Mouse (Mus musculus) limb, embryonic 14.5 days (tissue): Measurements from ENCODE around the gene Olfr802. TPM values are rescaled to one million over a fixed set of nuclear protein-coding genes. Genes with fewer than 3 reads are reported as not detected.

Experiments
- ATAC-seq: fragments of 200-750 bp; cut with Nextera tagmentation; 2 replicates; pipeline ENCODE4 v1.8.0; 2017; ENCODE audit warnings: low read depth, moderate number of reproducible peaks, moderate TSS enrichment; ENCODE audit not compliant: low FRiP score
- DNase-seq: peaks from one replicate; pipeline ENCODE4 v3.0.0-alpha.2; 2015; ENCODE audit warnings: low spot score
- H3K27ac ChIP-seq: fragments of 300-500 bp; sonication (generic); replicated peaks from 2 replicates; pipeline ENCODE4 v1.5.1; 2014; ENCODE audit warnings: low read depth, mild to moderate bottlenecking, low read length, moderate library complexity, mixed read lengths
- H3K27me3 ChIP-seq: fragments of 300-500 bp; sonication (generic); 2 replicates; pipeline ENCODE4 v1.6.1; 2014; ENCODE audit warnings: low read length, mixed read lengths; ENCODE audit not compliant: control insufficient read depth, insufficient read depth
- H3K36me3 ChIP-seq: fragments of 300-500 bp; sonication (generic); 2 replicates; pipeline ENCODE4 v1.6.1; 2014; ENCODE audit warnings: mild to moderate bottlenecking, low read length, moderate library complexity, mixed read lengths; ENCODE audit not compliant: control insufficient read depth, insufficient read depth
- H3K4me1 ChIP-seq: fragments of 300-500 bp; sonication (generic); 2 replicates; pipeline ENCODE4 v1.6.1; 2014; ENCODE audit warnings: antibody characterized with exemption, low read length, mixed read lengths; ENCODE audit not compliant: control insufficient read depth, insufficient read depth
- H3K4me2 ChIP-seq: fragments of 300-500 bp; sonication (generic); replicated peaks from 2 replicates; pipeline ENCODE4 v1.6.1; 2014; ENCODE audit warnings: low read depth, mild to moderate bottlenecking, low read length, moderate library complexity; ENCODE audit not compliant: severe bottlenecking
- H3K4me3 ChIP-seq: fragments of 300-500 bp; sonication (generic); replicated peaks from 2 replicates; pipeline ENCODE4 v1.5.1; 2014; ENCODE audit warnings: low read length
- H3K9ac ChIP-seq: fragments of 300-500 bp; sonication (generic); 2 replicates; pipeline ENCODE4 v1.6.1; 2014; ENCODE audit warnings: mild to moderate bottlenecking, low read depth, low read length, moderate library complexity; ENCODE audit not compliant: severe bottlenecking
- H3K9me3 ChIP-seq: fragments of 300-500 bp; sonication (generic); 2 replicates; pipeline ENCODE4 v1.6.1; 2016; ENCODE audit warnings: low read length; ENCODE audit not compliant: control insufficient read depth
- POLR2A ChIP-seq: fragments of 200-500 bp; IDR thresholded peaks from 2 replicates; pipeline ENCODE4 v1.8.0; 2012; ENCODE audit warnings: inconsistent platforms, mild to moderate bottlenecking, moderate library complexity, borderline replicate concordance; ENCODE audit not compliant: insufficient read depth, insufficient read length; ENCODE audit errors: extremely low read depth
- WGBS: fragments of 180-500 bp; shearing (Covaris S2); extraction: QIAGEN DNeasy Blood & Tissue Kit; methylation state at CpG from one replicate; pipeline ENCODE4 v1.1.7; 2014; 5-methylcytosine and 5-hydroxymethylcytosine counted together
- polyA plus RNA-seq, 2 experiments: library from polyadenylated mRNA; depleted of rRNA in 1 of 2; stranded (reverse) in 1 of 2; unstranded in 1 of 2; fragments of >200 nt; fragmentation: Nextera tagmentation in 1 of 2; extraction: Ambion mirVana in 1 of 2; gene quantifications; 2 replicates each; pipeline versions ENCODE4 v1.2.1 to v1.2.3; 2012 to 2014

Olfr802 gene
- polyA plus RNA-seq (2012; rRNA removed) (not detected in 2 replicates), polyA plus RNA-seq (2014; fragmentation: Nextera tagmentation; extraction: Ambion mirVana) (not detected in 2 replicates)

GRCm38 (mm10) chr10:129688069-129688468 lies at the start of gene Olfr802:
Gene Olfr802 (minus strand): TSS chr10:129688169.
- no peaks in the 10 kb centered on the region for H3K9me3 ChIP-seq
- no peaks in the 10 kb centered on the region for H3K36me3 ChIP-seq
- no peaks in the 10 kb centered on the region for H3K4me1 ChIP-seq
- H3K9ac ChIP-seq = no peak within 1 kb of the TSS
- no peak within 1 kb of the TSS for H3K4me2 ChIP-seq
- no peak for ATAC-seq
- no peak within 1 kb of the TSS for H3K4me3 ChIP-seq
- no peak for TF ChIP-seq POLR2A
- WGBS = 70% methylated on average over 1 of the region's 1 CpGs
- DNase-seq = no peak
- H3K27me3 ChIP-seq = no peaks in the 10 kb centered on the region
- no peak within 1 kb of the TSS for H3K27ac ChIP-seq

- WGBS = 91% methylated on average over 2 of the region's 2 CpGs
- no peak within 1 kb of the TSS for H3K9ac ChIP-seq
- DNase-seq (no peak), ATAC-seq (no peak)
- H3K4me2 ChIP-seq = no peak within 1 kb of the TSS
- no peaks in the 10 kb centered on the region for H3K4me1 ChIP-seq
- H3K27me3 ChIP-seq = no peaks in the 10 kb centered on the region
- H3K9me3 ChIP-seq = no peaks in the 10 kb centered on the region
- TF ChIP-seq POLR2A = no peak
- no peak within 1 kb of the TSS for H3K4me3 ChIP-seq
- no peak within 1 kb of the TSS for H3K27ac ChIP-seq
- no peaks in the 10 kb centered on the region for H3K36me3 ChIP-seq
Observed at GRCm38 (mm10) chr10:129729275-129729674, 41.3 kb upstream of the Olfr802 start, which contains the start of gene Olfr805. Gene Olfr805 (minus strand): TSS chr10:129729375.

DNA sequence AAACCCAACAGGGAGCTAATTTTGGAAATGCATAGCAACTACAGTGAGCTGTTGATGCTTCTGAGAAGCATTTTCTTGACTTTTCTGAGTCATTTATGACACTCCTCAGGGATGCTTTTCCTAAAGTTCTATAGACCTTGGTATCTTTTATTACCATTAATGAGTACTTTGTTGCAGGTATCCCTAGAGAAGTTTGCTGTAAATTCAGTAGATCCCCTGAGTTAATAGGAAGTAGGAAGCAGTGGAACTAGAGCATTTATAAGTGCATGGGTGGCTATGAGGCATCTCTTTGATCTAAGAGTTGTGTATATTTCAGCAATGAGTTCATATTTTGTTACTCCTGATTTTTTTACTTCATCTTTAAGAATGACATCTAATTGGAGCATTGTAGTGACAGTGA lies 14.9 kb upstream of the Olfr802 start, which contains the start of gene Olfr804:
Gene Olfr804, plus strand, starts transcription at position 301 of the 400 bp plus-strand sequence.
- Histone ChIP-seq H3K27ac (no peak within 1 kb of the TSS), H3K9ac (no peak within 1 kb of the TSS), H3K9me3 (no peaks in the 10 kb centered on the region), H3K4me3 (no peak within 1 kb of the TSS), H3K36me3 (no peaks in the 10 kb centered on the region), H3K4me2 (no peak within 1 kb of the TSS), H3K27me3 (no peaks in the 10 kb centered on the region), H3K4me1 (no peaks in the 10 kb centered on the region)
- DNase-seq (no peak), ATAC-seq (no peak)
- TF ChIP-seq POLR2A = no peak

- H3K27ac ChIP-seq = no peak within 1 kb of the TSS
- WGBS = 62% methylated on average over 2 of the region's 2 CpGs
- no peak for TF ChIP-seq POLR2A
Observed at GRCm38 (mm10) chr10:129694186-129694585, 6.2 kb upstream of the Olfr802 start, which contains the start of gene Olfr803. Gene Olfr803 (minus strand): TSS chr10:129694286.

GRCm38 (mm10) chr10:129673765-129674164 lies 14.2 kb downstream of the Olfr802 start, which contains the start of gene Olfr801:
Gene Olfr801 (minus strand): TSS chr10:129673865.
- H3K4me3 ChIP-seq = no peak within 1 kb of the TSS
- H3K4me1 ChIP-seq = no peaks in the 10 kb centered on the region
- no peak within 1 kb of the TSS for H3K4me2 ChIP-seq
- no peak for ATAC-seq
- TF ChIP-seq POLR2A = no peak
- H3K9ac ChIP-seq = no peak within 1 kb of the TSS
- no peak within 1 kb of the TSS for H3K27ac ChIP-seq
- H3K27me3 ChIP-seq = no peaks in the 10 kb centered on the region
- H3K9me3 ChIP-seq = no peaks in the 10 kb centered on the region
- 68% methylated on average over 1 of the region's 1 CpGs for WGBS
- no peaks in the 10 kb centered on the region for H3K36me3 ChIP-seq
- no peak for DNase-seq

More at GRCm38 (mm10) chr10:129694186-129694585, 6.2 kb upstream of the Olfr802 start, which contains the start of gene Olfr803:
- Histone ChIP-seq H3K4me2 (no peak within 1 kb of the TSS), H3K27me3 (no peaks in the 10 kb centered on the region), H3K4me3 (no peak within 1 kb of the TSS), H3K9ac (no peak within 1 kb of the TSS), H3K9me3 (no peaks in the 10 kb centered on the region), H3K4me1 (no peaks in the 10 kb centered on the region), H3K36me3 (no peaks in the 10 kb centered on the region)
- DNase-seq (no peak), ATAC-seq (no peak)
